Mouse (Mus musculus): ENCODE data around the gene Olfr520. TPM values are rescaled to one million over a fixed set of nuclear protein-coding genes. Genes with fewer than 3 reads are reported as not detected.
"Not testable (repeated sequence)": the region's sequence is repeated elsewhere in the genome, so short reads cannot be mapped to it uniquely, and the experiment has no call there.

Olfr520 gene
- polyA plus RNA-seq, 1 experiment from 2014 or later, result not detected

DNA sequence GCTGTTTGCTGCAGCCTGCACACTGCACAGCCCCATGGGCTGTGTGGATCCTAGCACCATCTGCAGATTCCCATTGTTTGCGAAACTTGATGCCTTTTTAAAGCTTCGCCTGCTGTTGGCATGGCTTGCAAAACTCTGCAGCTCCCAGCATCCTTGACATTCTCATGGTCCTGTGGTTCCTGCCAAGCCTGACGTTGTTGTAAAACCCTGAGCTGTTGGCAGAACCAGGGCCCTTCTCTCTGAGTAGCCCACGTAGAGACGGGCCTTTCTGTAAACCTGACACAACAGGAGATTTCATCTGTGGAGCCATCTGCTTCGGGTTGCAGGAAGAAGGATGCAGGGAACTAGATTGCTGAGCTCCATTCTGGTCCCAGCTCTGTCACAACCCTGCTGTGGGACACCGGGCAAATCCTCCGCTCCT, 21.8 kb upstream of the Olfr520 start:
- H3K4me3 ChIP-seq (ENCODE audit: low read length), result no peak overlapping the region
- no peaks in the 10 kb centered on the region for H3K27me3 ChIP-seq (replicated peaks; ENCODE audit: control insufficient read depth, insufficient read depth, low read length)
- H3K27ac ChIP-seq (ENCODE audit: low read depth, low read length), result 0 out of 2 replicates have a peak overlapping the region, but pooled peaks have one; percentile 10
- no peaks in the 10 kb centered on the region for H3K9me3 ChIP-seq (ENCODE audit: control insufficient read depth, low read length)
- ATAC-seq, result no peak
- H3K4me2 ChIP-seq (ENCODE audit: low read length), result no peak overlapping the region
- H3K9ac ChIP-seq (ENCODE audit: low read depth, low read length), result no peak overlapping the region
- H3K36me3 ChIP-seq (ENCODE audit: control insufficient read depth, insufficient read depth, low read length), result no peaks in the 10 kb centered on the region
- 51% methylated on average over 8 of the region's 8 CpGs for WGBS
- H3K4me1 ChIP-seq (ENCODE audit: control insufficient read depth, insufficient read depth, low read depth, low read length), result no peaks in the 10 kb centered on the region

GRCm38 (mm10) chr7:99708750-99709149, 21.3 kb upstream of the Olfr520 start:
- Histone ChIP-seq H3K4me1 (ENCODE audit: control insufficient read depth, insufficient read depth, low read depth, low read length) (no peaks in the 10 kb centered on the region), H3K9ac (ENCODE audit: low read depth, low read length) (no peak overlapping the region), H3K27me3 (replicated peaks; ENCODE audit: control insufficient read depth, insufficient read depth, low read length) (no peaks in the 10 kb centered on the region), H3K4me3 (ENCODE audit: low read length) (no peak overlapping the region), H3K4me2 (ENCODE audit: low read length) (no peak overlapping the region), H3K9me3 (ENCODE audit: control insufficient read depth, low read length) (no peaks in the 10 kb centered on the region), H3K27ac (ENCODE audit: low read depth, low read length) (no peak overlapping the region), H3K36me3 (ENCODE audit: control insufficient read depth, insufficient read depth, low read length) (no peaks in the 10 kb centered on the region)
- 74% methylated on average over 5 of the region's 5 CpGs for WGBS
- no peak for ATAC-seq

GRCm38 (mm10) chr7:99709992-99710391, 20.1 kb upstream of the Olfr520 start:
- Histone ChIP-seq H3K27me3 (replicated peaks; ENCODE audit: control insufficient read depth, insufficient read depth, low read length) (no peaks in the 10 kb centered on the region), H3K36me3 (ENCODE audit: control insufficient read depth, insufficient read depth, low read length) (no peaks in the 10 kb centered on the region), H3K27ac (ENCODE audit: low read depth, low read length) (no peak overlapping the region), H3K4me3 (ENCODE audit: low read length) (no peak overlapping the region), H3K9ac (ENCODE audit: low read depth, low read length) (no peak overlapping the region), H3K4me1 (ENCODE audit: control insufficient read depth, insufficient read depth, low read depth, low read length) (no peaks in the 10 kb centered on the region), H3K9me3 (ENCODE audit: control insufficient read depth, low read length) (no peaks in the 10 kb centered on the region), H3K4me2 (ENCODE audit: low read length) (no peak overlapping the region)
- 62% methylated on average over 7 of the region's 7 CpGs for WGBS
- ATAC-seq, result no peak

GRCm38 (mm10) chr7:99710476-99710875, 19.6 kb upstream of the Olfr520 start:
- WGBS, result 30% methylated on average over 1 of the region's 1 CpGs
- Histone ChIP-seq H3K4me3 (ENCODE audit: low read length) (no peak overlapping the region), H3K9me3 (ENCODE audit: control insufficient read depth, low read length) (no peaks in the 10 kb centered on the region), H3K9ac (ENCODE audit: low read depth, low read length) (no peak overlapping the region), H3K36me3 (ENCODE audit: control insufficient read depth, insufficient read depth, low read length) (no peaks in the 10 kb centered on the region), H3K27me3 (replicated peaks; ENCODE audit: control insufficient read depth, insufficient read depth, low read length) (no peaks in the 10 kb centered on the region), H3K27ac (ENCODE audit: low read depth, low read length) (no peak overlapping the region), H3K4me1 (ENCODE audit: control insufficient read depth, insufficient read depth, low read depth, low read length) (no peaks in the 10 kb centered on the region), H3K4me2 (ENCODE audit: low read length) (no peak overlapping the region)
- no peak for ATAC-seq

DNA sequence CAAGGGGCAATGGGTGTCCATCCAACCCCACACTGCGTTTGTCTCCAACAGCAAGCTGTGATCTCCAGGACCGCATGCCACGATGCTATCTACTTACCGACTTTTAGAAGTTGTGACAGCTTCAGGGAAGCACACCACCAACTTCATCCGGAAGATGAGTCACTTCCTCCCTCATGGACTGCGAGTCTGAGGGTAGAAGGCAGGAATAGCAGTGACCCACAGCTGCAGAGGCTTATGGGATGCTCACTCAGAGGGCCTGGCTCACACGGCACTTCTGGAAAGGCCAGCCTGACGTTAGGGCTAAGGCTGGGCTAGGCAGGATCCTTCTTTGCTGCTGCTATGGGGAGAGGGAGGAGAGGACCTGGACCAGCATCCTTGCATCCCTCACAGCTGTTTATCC, 18.9 kb upstream of the Olfr520 start, which contains the start of gene Slco2b1:
TSS of gene Slco2b1 (minus strand) at position 175 of the 400 bp plus-strand sequence.
- Histone ChIP-seq H3K4me1 (ENCODE audit: control insufficient read depth, insufficient read depth, low read depth, low read length) (no peaks in the 10 kb centered on the region), H3K27ac (ENCODE audit: low read depth, low read length) (no peak within 1 kb of the TSS), H3K36me3 (ENCODE audit: control insufficient read depth, insufficient read depth, low read length) (no peaks in the 10 kb centered on the region), H3K27me3 (replicated peaks; ENCODE audit: control insufficient read depth, insufficient read depth, low read length) (no peaks in the 10 kb centered on the region), H3K4me2 (ENCODE audit: low read length) (no peak within 1 kb of the TSS), H3K9me3 (ENCODE audit: control insufficient read depth, low read length) (no peaks in the 10 kb centered on the region), H3K9ac (ENCODE audit: low read depth, low read length) (no peak within 1 kb of the TSS), H3K4me3 (ENCODE audit: low read length) (no peak within 1 kb of the TSS)
- 85% methylated on average over 8 of the region's 8 CpGs for WGBS
- no peak for ATAC-seq

GRCm38 (mm10) chr7:99712431-99712830, 17.6 kb upstream of the Olfr520 start:
- no peak for ATAC-seq
- Histone ChIP-seq H3K27me3 (replicated peaks; ENCODE audit: control insufficient read depth, insufficient read depth, low read length) (no peaks in the 10 kb centered on the region), H3K9ac (ENCODE audit: low read depth, low read length) (no peak overlapping the region), H3K36me3 (ENCODE audit: control insufficient read depth, insufficient read depth, low read length) (no peaks in the 10 kb centered on the region), H3K4me3 (ENCODE audit: low read length) (no peak overlapping the region), H3K4me1 (ENCODE audit: control insufficient read depth, insufficient read depth, low read depth, low read length) (no peaks in the 10 kb centered on the region), H3K4me2 (ENCODE audit: low read length) (no peak overlapping the region), H3K27ac (ENCODE audit: low read depth, low read length) (no peak overlapping the region), H3K9me3 (ENCODE audit: control insufficient read depth, low read length) (no peaks in the 10 kb centered on the region)
- 87% methylated on average over 4 of the region's 4 CpGs for WGBS

DNA sequence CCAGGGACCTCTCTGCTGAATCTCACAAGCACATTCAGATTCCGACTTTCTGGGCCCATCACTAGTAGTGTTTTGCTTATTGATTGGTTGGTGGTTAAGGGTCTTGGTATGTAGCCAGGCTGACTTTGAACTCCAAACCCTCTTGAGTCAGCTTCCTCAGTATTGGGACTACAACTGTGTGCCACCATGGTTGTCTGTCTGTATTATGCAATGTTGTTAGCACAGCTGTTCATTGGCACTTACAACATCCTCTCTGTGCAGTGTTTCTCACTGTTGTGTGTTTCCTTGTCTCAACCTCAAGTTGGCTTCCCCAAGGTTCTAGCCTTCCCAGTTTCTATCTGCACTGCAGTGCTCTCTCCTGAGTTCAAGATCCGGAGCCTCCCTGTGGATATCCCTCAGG, 13.5 kb upstream of the Olfr520 start:
- 91% methylated on average over 2 of the region's 2 CpGs for WGBS
- no peak for ATAC-seq
- Histone ChIP-seq H3K36me3 (ENCODE audit: control insufficient read depth, insufficient read depth, low read length) (no peaks in the 10 kb centered on the region), H3K9me3 (ENCODE audit: control insufficient read depth, low read length) (no peaks in the 10 kb centered on the region), H3K27me3 (replicated peaks; ENCODE audit: control insufficient read depth, insufficient read depth, low read length) (no peaks in the 10 kb centered on the region), H3K9ac (ENCODE audit: low read depth, low read length) (no peak overlapping the region), H3K4me3 (ENCODE audit: low read length) (no peak overlapping the region), H3K27ac (ENCODE audit: low read depth, low read length) (no peak overlapping the region), H3K4me2 (ENCODE audit: low read length) (no peak overlapping the region), H3K4me1 (ENCODE audit: control insufficient read depth, insufficient read depth, low read depth, low read length) (no peaks in the 10 kb centered on the region)

- no peak overlapping the region for H3K27ac ChIP-seq (ENCODE audit: low read depth, low read length)
- H3K9ac ChIP-seq (ENCODE audit: low read depth, low read length), result no peak overlapping the region
- no peaks in the 10 kb centered on the region for H3K4me1 ChIP-seq (ENCODE audit: control insufficient read depth, insufficient read depth, low read depth, low read length)
- H3K4me3 ChIP-seq (ENCODE audit: low read length), result no peak overlapping the region
- H3K4me2 ChIP-seq (ENCODE audit: low read length), result no peak overlapping the region
- H3K27me3 ChIP-seq (replicated peaks; ENCODE audit: control insufficient read depth, insufficient read depth, low read length), result no peaks in the 10 kb centered on the region
- ATAC-seq, result no peak
- WGBS, result 96% methylated on average over 2 of the region's 2 CpGs
- H3K36me3 ChIP-seq (ENCODE audit: control insufficient read depth, insufficient read depth, low read length), result no peaks in the 10 kb centered on the region
- H3K9me3 ChIP-seq (ENCODE audit: control insufficient read depth, low read length), result no peaks in the 10 kb centered on the region
These were observed 4.5 kb downstream of the Olfr520 start for GRCm38 (mm10) chr7:99734612-99735011.

DNA sequence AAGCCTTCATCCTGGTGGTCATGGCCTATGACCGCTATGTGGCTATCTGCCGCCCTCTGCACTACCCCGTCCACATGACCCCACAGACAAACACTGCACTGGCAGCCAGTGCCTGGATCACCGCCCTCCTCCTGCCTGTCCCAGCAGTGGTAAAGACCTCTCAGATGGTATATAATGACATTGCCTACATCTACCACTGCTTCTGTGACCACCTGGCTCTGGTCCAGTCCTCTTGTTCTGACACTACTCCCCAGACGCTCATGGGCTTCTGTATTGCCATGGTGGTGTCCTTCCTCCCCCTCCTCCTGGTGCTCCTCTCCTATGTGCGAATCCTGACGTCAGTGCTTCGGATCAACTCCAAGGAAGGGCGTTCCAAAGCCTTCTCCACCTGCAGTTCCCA, 5.4 kb downstream of the Olfr520 start:
- not testable (repeated sequence) for H3K27me3 ChIP-seq (replicated peaks; ENCODE audit: control insufficient read depth, insufficient read depth, low read length); H3K9me3 ChIP-seq (ENCODE audit: control insufficient read depth, low read length); H3K4me3 ChIP-seq (ENCODE audit: low read length); H3K27ac ChIP-seq (ENCODE audit: low read depth, low read length); H3K4me2 ChIP-seq (ENCODE audit: low read length); H3K36me3 ChIP-seq (ENCODE audit: control insufficient read depth, insufficient read depth, low read length); H3K4me1 ChIP-seq (ENCODE audit: control insufficient read depth, insufficient read depth, low read depth, low read length); H3K9ac ChIP-seq (ENCODE audit: low read depth, low read length); ATAC-seq
- 96% methylated on average over 9 of the region's 9 CpGs for WGBS

DNA sequence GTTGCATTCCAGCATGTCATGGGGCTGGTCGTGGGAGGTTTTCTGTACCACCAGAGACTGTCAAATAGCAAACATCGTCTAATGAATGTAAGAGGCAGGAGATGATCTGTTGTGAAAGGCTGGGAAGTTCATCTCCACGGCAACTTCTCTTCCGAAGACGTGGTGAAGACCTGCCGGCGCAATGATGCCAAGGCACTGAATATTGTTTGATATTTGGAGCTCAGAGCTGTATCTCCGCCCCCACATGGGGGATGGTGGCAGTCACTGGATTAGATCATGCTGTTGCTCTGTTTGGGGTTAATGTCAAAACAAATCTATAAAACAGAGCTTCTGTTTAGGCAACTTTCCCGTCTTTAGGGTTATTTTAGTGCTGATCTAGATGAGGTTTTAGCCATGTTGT, 9.2 kb downstream of the Olfr520 start:
- no peaks in the 10 kb centered on the region for H3K36me3 ChIP-seq (ENCODE audit: control insufficient read depth, insufficient read depth, low read length)
- no peak overlapping the region for H3K27ac ChIP-seq (ENCODE audit: low read depth, low read length)
- H3K9me3 ChIP-seq (ENCODE audit: control insufficient read depth, low read length), result no peaks in the 10 kb centered on the region
- no peaks in the 10 kb centered on the region for H3K27me3 ChIP-seq (replicated peaks; ENCODE audit: control insufficient read depth, insufficient read depth, low read length)
- no peak for ATAC-seq
- no peaks in the 10 kb centered on the region for H3K4me1 ChIP-seq (ENCODE audit: control insufficient read depth, insufficient read depth, low read depth, low read length)
- no peak overlapping the region for H3K4me2 ChIP-seq (ENCODE audit: low read length)
- H3K9ac ChIP-seq (ENCODE audit: low read depth, low read length), result no peak overlapping the region
- H3K4me3 ChIP-seq (ENCODE audit: low read length), result no peak overlapping the region
- 39% methylated on average over 9 of the region's 9 CpGs for WGBS
